21 mouse cellular contexts compared by ENCODE assay signal in the genomic region with DNA sequence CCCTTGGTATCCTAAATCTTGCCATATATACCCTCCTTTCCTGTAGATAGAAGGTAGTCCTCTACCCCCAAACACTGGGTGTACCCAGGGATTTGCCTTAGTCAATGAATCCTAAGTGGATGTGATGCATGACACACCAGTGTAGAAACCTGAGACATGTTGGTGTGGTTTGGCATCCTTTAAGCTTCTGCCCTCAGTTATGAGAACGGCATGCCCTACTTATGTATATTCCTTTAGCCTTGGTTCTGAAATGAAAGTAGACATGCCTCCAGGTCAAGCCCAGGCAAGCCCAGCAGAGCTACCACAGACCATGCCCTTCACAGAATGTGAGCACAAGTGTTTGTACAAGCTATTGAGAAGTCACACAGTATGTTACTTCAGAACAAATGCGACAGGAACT.
A peak's percentile ranks its signal among the peaks of the same experiment; 100 is the strongest.
DNase-seq lines count a peak whose midpoint lies in the region; ATAC-seq and TF ChIP-seq lines count a peak whose summit lies in the region.
"Had no signal": no experiment of that assay in that cellular context is flagged by ENCODE, and none has a peak within 500 bp of the region (broad histone marks: within the 10 kb centered on the region; RNA-seq: fewer than 3 reads in every experiment).

No protein-coding gene starts in this region.

- TF ChIP-seq RAD21 in CH12.LX (IDR thresholded peaks at IDR 0.05; ENCODE audit: low read depth, low read length) = no peak

- no peak overlapping the region for H3K9ac ChIP-seq in CH12.LX (ENCODE audit: insufficient read depth, low read depth)
- H3K9ac ChIP-seq in embryonic facial prominence, embryonic 15.5 days = no peak overlapping the region
- H3K9ac ChIP-seq: forebrain, embryonic 15.5 days; heart, embryonic 12.5 days; hindbrain, embryonic 15.5 days had no signal

- TF ChIP-seq CTCF in gastrocnemius, adult 2 months (IDR thresholded peaks at IDR 0.05) = no peak
- TF ChIP-seq CTCF in CH12.LX (conservative IDR thresholded peaks at IDR 0.05 in 1 of 2, IDR thresholded peaks at IDR 0.05 in 1 of 2; ENCODE audit: low read depth in 2 of 2, low read length in 2 of 2) = no peak

- no peak overlapping the region for H3K4me2 ChIP-seq in CH12.LX (ENCODE audit: insufficient read depth, low read depth, poor library complexity, severe bottlenecking)
- no peak overlapping the region for H3K4me2 ChIP-seq in embryonic facial prominence, embryonic 15.5 days (replicated peaks)
- H3K4me2 ChIP-seq: forebrain, embryonic 15.5 days; heart, embryonic 12.5 days; hindbrain, embryonic 15.5 days had no signal

- peak overlapping the region; percentile 62 for H3K27ac ChIP-seq in gastrocnemius, adult 2 months
- no peak overlapping the region for H3K27ac ChIP-seq in CH12.LX (ENCODE audit: insufficient read depth, low read depth)
- H3K27ac ChIP-seq in embryonic facial prominence, embryonic 15.5 days (replicated peaks) = no peak overlapping the region
- H3K27ac ChIP-seq: forebrain, embryonic 10.5 days; forebrain, embryonic 15.5 days; hindbrain, embryonic 15.5 days had no signal

- no peak for DNase-seq in gastrocnemius, adult 2 months
- no peak for DNase-seq in gastrocnemius, postnatal 14 days
- DNase-seq in 3134 (ENCODE audit: extremely low read depth, insufficient read length, low spot score) (peak; percentile 7), CH12.LX (ENCODE audit: extremely low read depth) (no peak)
- no peak for DNase-seq in heart, postnatal 36 days
- DNase-seq in left cerebral cortex, postnatal 4 days = no peak
- DNase-seq in spleen, adult 18-20 months = no peak
- DNase-seq: adrenal gland, adult 2 months; adrenal gland, postnatal 25 days; B cell, adult 2 months; cerebellum, adult 18-20 months; cerebellum, adult 9-11 months; cerebellum, postnatal 36 days; gastrocnemius, postnatal 10 days had no signal

- no peaks in the 10 kb centered on the region for H3K9me3 ChIP-seq in CH12.LX (replicated peaks; ENCODE audit: low read length)
- H3K9me3 ChIP-seq in embryonic facial prominence, embryonic 15.5 days (replicated peaks) = no peaks in the 10 kb centered on the region
- H3K9me3 ChIP-seq: forebrain, embryonic 10.5 days; forebrain, embryonic 15.5 days; heart, embryonic 12.5 days; hindbrain, embryonic 15.5 days had no signal

- in situ Hi-C loops in CH12.LX (cut with MboI; ENCODE audit: low pct_ligation_motif_present, low pct_unique_long_range_greater_than_20kb, low sequenced_read_pairs) = no loop called here

- peak; percentile 39; the same call in 1 of the 2 replicates for ATAC-seq in embryonic facial prominence, embryonic 15.5 days (ENCODE audit: insufficient number of reproducible peaks, low FRiP score, low TSS enrichment, low read depth)
- ATAC-seq: CD4-positive, CD25-positive, alpha-beta regulatory T cell, adult 4 months; forebrain, embryonic 15.5 days; intestine, embryonic 16.5 days had no signal

- H3K4me3 ChIP-seq in gastrocnemius, adult 2 months = no peak overlapping the region
- H3K4me3 ChIP-seq in CH12.LX (replicated peaks in 1 of 3; ENCODE audit: low read depth in 2 of 3, low read length in 2 of 3, poor library complexity in 1 of 3) = no peak overlapping the region
- no peak overlapping the region for H3K4me3 ChIP-seq in embryonic facial prominence, embryonic 15.5 days (replicated peaks)
- H3K4me3 ChIP-seq: forebrain, embryonic 10.5 days; forebrain, embryonic 15.5 days; heart, embryonic 12.5 days; hindbrain, embryonic 15.5 days had no signal

- peak; percentile 65 for TF ChIP-seq EP300 in CH12.LX (IDR thresholded peaks at IDR 0.05; ENCODE audit: low read length)

- dilution Hi-C loops in CH12.LX (cut with MboI; ENCODE audit: extremely low pct_ligation_motif_present, extremely low pct_unique_long_range_greater_than_20kb, low sequenced_read_pairs) = no loop called here

- H3K4me1 ChIP-seq in CH12.LX (ENCODE audit: control insufficient read depth in 1 of 2, insufficient read depth in 2 of 2) = peaks cover 15 to 28% of the 10 kb centered on the region in 2 experiments
- H3K4me1 ChIP-seq in embryonic facial prominence, embryonic 15.5 days = 0 out of 2 replicates have a peak, but pooled peaks cover 3% of the 10 kb centered on the region
- H3K4me1 ChIP-seq: forebrain, embryonic 10.5 days; forebrain, embryonic 15.5 days; heart, embryonic 12.5 days; hindbrain, embryonic 15.5 days had no signal

- H3K36me3 ChIP-seq in CH12.LX (replicated peaks in 1 of 2; ENCODE audit: control insufficient read depth in 1 of 2, insufficient read depth in 1 of 2, low read length in 1 of 2) = no peaks in the 10 kb centered on the region
- no peaks in the 10 kb centered on the region for H3K36me3 ChIP-seq in embryonic facial prominence, embryonic 15.5 days
- H3K36me3 ChIP-seq: forebrain, embryonic 10.5 days; forebrain, embryonic 15.5 days; heart, embryonic 12.5 days; hindbrain, embryonic 15.5 days had no signal

- no peak for TF ChIP-seq POLR2A in CH12.LX (IDR thresholded peaks at IDR 0.05; ENCODE audit: low read depth, low read length)

- 32% methylated on average over 2 of the region's 2 CpGs for WGBS in embryonic facial prominence, embryonic 15.5 days

- H3K27me3 ChIP-seq in CH12.LX (replicated peaks) = no peaks in the 10 kb centered on the region
- no peaks in the 10 kb centered on the region for H3K27me3 ChIP-seq in embryonic facial prominence, embryonic 15.5 days
- H3K27me3 ChIP-seq: forebrain, embryonic 15.5 days; heart, embryonic 12.5 days; hindbrain, embryonic 15.5 days had no signal

- intact Hi-C loops in gastrocnemius, adult 2 months (cut with DNase I) = loop anchor here (2.0 kb wide), 1 partner anchor 27 kb away; no protein-coding TSS in a partner anchor
- intact Hi-C loops in gastrocnemius, postnatal 14 days (cut with DNase I; ENCODE audit: low total_unique reads) = no loop called here
- intact Hi-C loops in heart, postnatal 36 days (cut with DNase I) = no loop called here
- intact Hi-C loops in left cerebral cortex, postnatal 4 days (cut with DNase I) = no loop called here

- no peaks in the 10 kb centered on the region for H3K79me2 ChIP-seq in CH12.LX (replicated peaks; ENCODE audit: control insufficient read depth, extremely low read depth, insufficient read depth, poor library complexity, severe bottlenecking)

TF ChIP-seq in CH12.LX, 34 proteins besides CTCF, POLR2A, EP300 and RAD21:
- TF ChIP-seq USF2 (conservative IDR thresholded peaks at IDR 0.05; ENCODE audit: low read depth, low read length) (no peak), ZC3H11A (IDR thresholded peaks at IDR 0.05; ENCODE audit: low read depth, low read length) (no peak), TCF12 (IDR thresholded peaks at IDR 0.05; ENCODE audit: low read depth, low read length) (0 out of 2 replicates have a peak, but pooled peaks have one; percentile 22), KAT2A (IDR thresholded peaks at IDR 0.05; ENCODE audit: insufficient replicate concordance, low read length) (no peak), HCFC1 (IDR thresholded peaks at IDR 0.05; ENCODE audit: low read depth, low read length) (no peak; the same call in 1 of the 2 replicates), IRF4 (IDR thresholded peaks at IDR 0.05; ENCODE audit: low read depth, low read length) (peak; percentile 78), NELFE (IDR thresholded peaks at IDR 0.05; ENCODE audit: low read depth, low read length) (no peak), ZNF384 (IDR thresholded peaks at IDR 0.05; ENCODE audit: low read depth, low read length) (no peak), POLR2AphosphoS2 (IDR thresholded peaks at IDR 0.05; ENCODE audit: low read depth, low read length) (no peak), USF1 (IDR thresholded peaks at IDR 0.05; ENCODE audit: low read depth, low read length) (no peak), MAFK (IDR thresholded peaks at IDR 0.05; ENCODE audit: insufficient replicate concordance, low read length) (peak; percentile 35; the same call in 1 of the 2 replicates), NRF1 (IDR thresholded peaks at IDR 0.05; ENCODE audit: low read depth, low read length) (no peak), UBTF (IDR thresholded peaks at IDR 0.05; ENCODE audit: low read depth, low read length) (no peak), ELF1 (IDR thresholded peaks at IDR 0.05; ENCODE audit: low read depth, low read length) (no peak), MXI1 (IDR thresholded peaks at IDR 0.05; ENCODE audit: low read depth, low read length) (peak; percentile 35; the same call in 1 of the 2 replicates), JUN (IDR thresholded peaks at IDR 0.05; ENCODE audit: insufficient read depth, low read depth, low read length) (no peak), MYC (IDR thresholded peaks at IDR 0.05; ENCODE audit: low read depth, low read length) (0 out of 2 replicates have a peak, but pooled peaks have one; percentile 42), MAZ (IDR thresholded peaks at IDR 0.05; ENCODE audit: low read depth, low read length) (no peak), PAX5 (IDR thresholded peaks at IDR 0.05; ENCODE audit: low read length) (no peak), RCOR1 (conservative IDR thresholded peaks at IDR 0.05; ENCODE audit: low read depth, low read length) (no peak), CHD1 (IDR thresholded peaks at IDR 0.05; ENCODE audit: low read depth, low read length) (peak; percentile 98), MAX (IDR thresholded peaks at IDR 0.05; ENCODE audit: low read length) (peak; percentile 58), ZMIZ1 (IDR thresholded peaks at IDR 0.05; ENCODE audit: low read depth, low read length) (no peak), TBP (conservative IDR thresholded peaks at IDR 0.05; ENCODE audit: low read depth, low read length) (no peak), GABPA (IDR thresholded peaks at IDR 0.05; ENCODE audit: insufficient replicate concordance, low read depth, low read length) (no peak), MEF2A (IDR thresholded peaks at IDR 0.05; ENCODE audit: borderline replicate concordance, low read depth, low read length) (no peak), CHD2 (IDR thresholded peaks at IDR 0.05; ENCODE audit: low read length) (no peak), E2F4 (IDR thresholded peaks at IDR 0.05; ENCODE audit: insufficient replicate concordance, low read depth, low read length) (no peak), SIN3A (IDR thresholded peaks at IDR 0.05; ENCODE audit: low read length) (no peak), ZKSCAN1 (IDR thresholded peaks at IDR 0.05; ENCODE audit: borderline replicate concordance, low read depth, low read length) (no peak), BHLHE40 (IDR thresholded peaks at IDR 0.05; ENCODE audit: low read depth, low read length) (peak; percentile 47), SMC3 (IDR thresholded peaks at IDR 0.05; ENCODE audit: low read depth, low read length) (no peak), ETS1 (conservative IDR thresholded peaks at IDR 0.05; ENCODE audit: low read depth, low read length) (no peak; the same call in 1 of the 2 replicates), JUND (conservative IDR thresholded peaks at IDR 0.05; ENCODE audit: low read depth, low read length) (0 out of 2 replicates have a peak, but pooled peaks have one; percentile 24)
